Mouse (Mus musculus) megakaryocyte, embryonic 14.5 days (primary cell): ENCODE measurements around the gene Negr1.

ENCODE experiments used
- FLI1 ChIP-seq: IDR thresholded peaks from 2 replicates; pipeline ENCODE4 v1.6.1; 2012; ENCODE audit warnings: low read length, inconsistent platforms, mixed read lengths
- GATA1 ChIP-seq: IDR thresholded peaks from 3 replicates; pipeline ENCODE4 v1.6.1; 2012; ENCODE audit warnings: mixed read lengths, low read length, inconsistent platforms, borderline replicate concordance

DNA sequence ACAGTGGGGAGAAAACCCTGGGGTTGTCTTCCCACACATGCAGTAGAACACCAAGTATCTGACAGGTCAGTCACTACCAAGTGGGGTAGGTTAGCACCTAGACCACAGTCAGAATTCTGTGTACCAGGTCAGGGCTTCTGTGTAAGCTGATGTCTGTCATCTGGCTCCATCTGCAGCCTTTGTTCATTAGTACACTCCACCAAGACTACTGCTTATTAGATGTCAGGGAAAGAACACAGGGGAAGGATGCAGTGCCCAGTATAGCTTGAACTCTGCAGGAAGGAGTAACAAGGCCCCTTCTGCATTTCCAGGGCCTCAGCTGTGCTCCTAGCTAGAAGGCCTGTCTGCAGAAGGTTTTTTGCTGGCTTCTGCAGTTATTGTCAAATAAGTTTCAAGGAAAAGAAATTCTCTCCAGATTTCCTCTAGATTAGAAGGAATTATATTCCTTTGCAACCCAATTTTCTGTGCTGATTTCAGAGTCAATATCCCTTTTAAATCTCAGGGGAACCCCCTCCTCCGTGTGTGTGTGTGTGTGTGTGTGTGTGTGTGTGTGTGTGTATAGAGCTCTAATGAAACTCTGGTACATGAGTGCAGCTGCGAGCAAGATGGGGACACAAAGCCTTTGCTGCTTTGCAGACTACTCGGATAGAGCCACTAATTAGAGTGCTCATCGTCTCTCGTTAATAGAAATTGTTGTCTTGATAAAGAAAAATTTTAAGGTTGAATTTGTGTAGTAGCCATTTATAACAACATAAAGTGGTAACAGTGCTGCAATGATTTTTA lies 654.5 kb downstream of the Negr1 start:
- TF ChIP-seq GATA1 (no peak), FLI1 (no peak)
